Mouse (Mus musculus): Measurements from ENCODE around the gene Ptdss2. TPM values are rescaled to one million over a fixed set of nuclear protein-coding genes. Genes with fewer than 3 reads are reported as not detected.

The Ptdss2 gene
- polyA plus RNA-seq, 1 experiment, result 20.5 TPM

GRCm38 (mm10) chr7:141117636-141118035 is 4.5 kb upstream of the Ptdss2 start, which contains the start of gene Ano9:
TSS of gene Ano9 (minus strand) at chr7:141117806.
- Histone ChIP-seq H3K27me3 (ENCODE audit: control insufficient read depth, insufficient read depth, insufficient read length) (peaks cover 24% of the 10 kb centered on the region), H3K79me3 (ENCODE audit: low read depth) (no peaks in the 10 kb centered on the region), H3K4me3 (ENCODE audit: insufficient read depth, poor library complexity, severe bottlenecking) (no peak within 1 kb of the TSS), H3ac (ENCODE audit: control insufficient read depth, insufficient read length, low read depth) (no peak within 1 kb of the TSS), H3K36me3 (ENCODE audit: control insufficient read depth, insufficient read depth) (no peaks in the 10 kb centered on the region), H3K79me2 (ENCODE audit: control insufficient read depth, insufficient read depth) (no peaks in the 10 kb centered on the region)
- TF ChIP-seq MYOG (IDR thresholded peaks at IDR 0.05; ENCODE audit: control insufficient read depth, extremely low read depth, insufficient read length) (no peak), CEBPB (IDR thresholded peaks at IDR 0.05; ENCODE audit: low read depth) (no peak), MYOD1 (IDR thresholded peaks at IDR 0.05; ENCODE audit: control insufficient read depth, insufficient read length, low read depth) (no peak), MAX (IDR thresholded peaks at IDR 0.05) (no peak), USF1 (IDR thresholded peaks at IDR 0.05; ENCODE audit: low read depth) (no peak), FOSL1 (IDR thresholded peaks at IDR 0.05; ENCODE audit: insufficient read depth, low read length, poor library complexity, severe bottlenecking) (no peak), CTCF (IDR thresholded peaks at IDR 0.05; ENCODE audit: control insufficient read depth, insufficient read depth, insufficient read length) (no peak)

- Histone ChIP-seq H3K36me3 (ENCODE audit: control insufficient read depth, insufficient read depth) (no peaks in the 10 kb centered on the region), H3K79me3 (ENCODE audit: low read depth) (no peaks in the 10 kb centered on the region), H3K27me3 (ENCODE audit: control insufficient read depth, insufficient read depth, insufficient read length) (peaks cover 20% of the 10 kb centered on the region), H3K4me3 (ENCODE audit: insufficient read depth, poor library complexity, severe bottlenecking) (no peak overlapping the region), H3ac (ENCODE audit: control insufficient read depth, insufficient read length, low read depth) (no peak overlapping the region), H3K79me2 (ENCODE audit: control insufficient read depth, insufficient read depth) (no peaks in the 10 kb centered on the region)
- TF ChIP-seq MYOG (IDR thresholded peaks at IDR 0.05; ENCODE audit: control insufficient read depth, extremely low read depth, insufficient read length) (no peak), CTCF (IDR thresholded peaks at IDR 0.05; ENCODE audit: control insufficient read depth, insufficient read depth, insufficient read length) (no peak), FOSL1 (IDR thresholded peaks at IDR 0.05; ENCODE audit: insufficient read depth, low read length, poor library complexity, severe bottlenecking) (no peak), USF1 (IDR thresholded peaks at IDR 0.05; ENCODE audit: low read depth) (no peak), CEBPB (IDR thresholded peaks at IDR 0.05; ENCODE audit: low read depth) (no peak), MYOD1 (IDR thresholded peaks at IDR 0.05; ENCODE audit: control insufficient read depth, insufficient read length, low read depth) (no peak), MAX (IDR thresholded peaks at IDR 0.05) (no peak)
Measured at GRCm38 (mm10) chr7:141119487-141119886, 2.7 kb upstream of the Ptdss2 start.

GRCm38 (mm10) chr7:141120605-141121004 is 1.6 kb upstream of the Ptdss2 start:
- H3K27me3 ChIP-seq (ENCODE audit: control insufficient read depth, insufficient read depth, insufficient read length), result peaks cover 16% of the 10 kb centered on the region
- no peak overlapping the region for H3K4me3 ChIP-seq (ENCODE audit: insufficient read depth, poor library complexity, severe bottlenecking)
- no peak overlapping the region for H3ac ChIP-seq (ENCODE audit: control insufficient read depth, insufficient read length, low read depth)
- no peaks in the 10 kb centered on the region for H3K36me3 ChIP-seq (ENCODE audit: control insufficient read depth, insufficient read depth)
- TF ChIP-seq CTCF (IDR thresholded peaks at IDR 0.05; ENCODE audit: control insufficient read depth, insufficient read depth, insufficient read length), result no peak
- no peak for TF ChIP-seq MYOD1 (IDR thresholded peaks at IDR 0.05; ENCODE audit: control insufficient read depth, insufficient read length, low read depth)
- no peak for TF ChIP-seq USF1 (IDR thresholded peaks at IDR 0.05; ENCODE audit: low read depth)
- TF ChIP-seq FOSL1 (IDR thresholded peaks at IDR 0.05; ENCODE audit: insufficient read depth, low read length, poor library complexity, severe bottlenecking), result no peak
- no peak for TF ChIP-seq CEBPB (IDR thresholded peaks at IDR 0.05; ENCODE audit: low read depth)
- TF ChIP-seq MAX (IDR thresholded peaks at IDR 0.05), result no peak
- no peak for TF ChIP-seq MYOG (IDR thresholded peaks at IDR 0.05; ENCODE audit: control insufficient read depth, extremely low read depth, insufficient read length)
- no peaks in the 10 kb centered on the region for H3K79me3 ChIP-seq (ENCODE audit: low read depth)
- H3K79me2 ChIP-seq (ENCODE audit: control insufficient read depth, insufficient read depth), result no peaks in the 10 kb centered on the region

GRCm38 (mm10) chr7:141121051-141121531 is 1.1 kb upstream of the Ptdss2 start:
- no peaks in the 10 kb centered on the region for H3K79me3 ChIP-seq (ENCODE audit: low read depth)
- TF ChIP-seq MAX (IDR thresholded peaks at IDR 0.05), result no peak
- no peak for TF ChIP-seq CTCF (IDR thresholded peaks at IDR 0.05; ENCODE audit: control insufficient read depth, insufficient read depth, insufficient read length)
- no peak for TF ChIP-seq MYOD1 (IDR thresholded peaks at IDR 0.05; ENCODE audit: control insufficient read depth, insufficient read length, low read depth)
- no peak for TF ChIP-seq CEBPB (IDR thresholded peaks at IDR 0.05; ENCODE audit: low read depth)
- TF ChIP-seq FOSL1 (IDR thresholded peaks at IDR 0.05; ENCODE audit: insufficient read depth, low read length, poor library complexity, severe bottlenecking), result no peak
- no peak for TF ChIP-seq USF1 (IDR thresholded peaks at IDR 0.05; ENCODE audit: low read depth)
- no peaks in the 10 kb centered on the region for H3K79me2 ChIP-seq (ENCODE audit: control insufficient read depth, insufficient read depth)
- no peaks in the 10 kb centered on the region for H3K36me3 ChIP-seq (ENCODE audit: control insufficient read depth, insufficient read depth)
- H3K4me3 ChIP-seq (ENCODE audit: insufficient read depth, poor library complexity, severe bottlenecking), result no peak overlapping the region
- H3ac ChIP-seq (ENCODE audit: control insufficient read depth, insufficient read length, low read depth), result no peak overlapping the region
- H3K27me3 ChIP-seq (ENCODE audit: control insufficient read depth, insufficient read depth, insufficient read length), result peaks cover 14% of the 10 kb centered on the region

GRCm38 (mm10) chr7:141122689-141123516 is 721 bp downstream of the Ptdss2 start:
- H3K27me3 ChIP-seq (ENCODE audit: control insufficient read depth, insufficient read depth, insufficient read length), result peaks cover 4% of the 10 kb centered on the region
- TF ChIP-seq MYOG (IDR thresholded peaks at IDR 0.05; ENCODE audit: control insufficient read depth, extremely low read depth, insufficient read length) (no peak), FOSL1 (IDR thresholded peaks at IDR 0.05; ENCODE audit: insufficient read depth, low read length, poor library complexity, severe bottlenecking) (no peak), MAX (IDR thresholded peaks at IDR 0.05) (no peak), CEBPB (IDR thresholded peaks at IDR 0.05; ENCODE audit: low read depth) (no peak), MYOD1 (IDR thresholded peaks at IDR 0.05; ENCODE audit: control insufficient read depth, insufficient read length, low read depth) (no peak), CTCF (IDR thresholded peaks at IDR 0.05; ENCODE audit: control insufficient read depth, insufficient read depth, insufficient read length) (no peak), USF1 (IDR thresholded peaks at IDR 0.05; ENCODE audit: low read depth) (no peak)
- peak overlapping the region; percentile 33 for H3K4me3 ChIP-seq (ENCODE audit: insufficient read depth, poor library complexity, severe bottlenecking)
- H3K79me3 ChIP-seq (ENCODE audit: low read depth), result no peaks in the 10 kb centered on the region
- H3K36me3 ChIP-seq (ENCODE audit: control insufficient read depth, insufficient read depth), result no peaks in the 10 kb centered on the region
- H3K79me2 ChIP-seq (ENCODE audit: control insufficient read depth, insufficient read depth), result no peaks in the 10 kb centered on the region
- peak overlapping the region; percentile 75 for H3ac ChIP-seq (ENCODE audit: control insufficient read depth, insufficient read length, low read depth)

Data from C2C12 (cell line).